Mouse (Mus musculus) liver, embryonic 11.5 days (tissue): Measurements from ENCODE around the gene 4930415O20Rik. TPM values are rescaled to one million over a fixed set of nuclear protein-coding genes. Genes with fewer than 3 reads are reported as not detected.

Experiments used
- ATAC-seq: fragments of 200-750 bp; cut with Nextera tagmentation; replicated peaks from 2 replicates; pipeline ENCODE4 v1.8.0; 2017; ENCODE audit warnings: moderate number of reproducible peaks, mild to moderate bottlenecking, moderate TSS enrichment, moderate library complexity; ENCODE audit not compliant: low FRiP score
- DNase-seq: peaks from one replicate; pipeline ENCODE4 v3.0.0-alpha.2; 2017; ENCODE audit warnings: low spot score
- H3K27ac ChIP-seq: fragments of 300-500 bp; sonication (generic); 2 replicates; pipeline ENCODE4 v1.5.1; 2014; ENCODE audit warnings: mild to moderate bottlenecking, low read depth, low read length, control low read depth
- H3K27me3 ChIP-seq: fragments of 300-500 bp; sonication (generic); replicated peaks from 2 replicates; pipeline ENCODE4 v1.6.1; 2014; ENCODE audit warnings: low read length, mixed read lengths; ENCODE audit not compliant: control insufficient read depth, insufficient read depth
- H3K36me3 ChIP-seq: fragments of 300-500 bp; sonication (generic); 2 replicates; pipeline ENCODE4 v1.6.1; 2014; ENCODE audit warnings: mild to moderate bottlenecking, low read length, moderate library complexity, mixed read lengths; ENCODE audit not compliant: control insufficient read depth, insufficient read depth
- H3K4me1 ChIP-seq: fragments of 300-500 bp; sonication (generic); replicated peaks from 2 replicates; pipeline ENCODE4 v1.6.1; 2014; ENCODE audit warnings: low read length, mixed read lengths; ENCODE audit not compliant: control insufficient read depth, insufficient read depth
- H3K4me2 ChIP-seq: fragments of 300-500 bp; sonication (generic); 2 replicates; pipeline ENCODE4 v1.6.1; 2014; ENCODE audit warnings: mild to moderate bottlenecking, control low read depth, moderate library complexity
- H3K4me3 ChIP-seq: fragments of 300-500 bp; sonication (generic); 2 replicates; pipeline ENCODE4 v1.5.1; 2014; ENCODE audit warnings: low read depth, low read length, control low read depth
- H3K9ac ChIP-seq: fragments of 300-500 bp; sonication (generic); 2 replicates; pipeline ENCODE4 v1.6.1; 2014; ENCODE audit warnings: low read depth, low read length, control low read depth
- H3K9me3 ChIP-seq: fragments of 300-500 bp; sonication (generic); 2 replicates; pipeline ENCODE4 v1.6.1; 2016; ENCODE audit warnings: low read length, inconsistent platforms, mixed read lengths; ENCODE audit not compliant: control insufficient read depth
- WGBS: fragments of 180-500 bp; shearing (Covaris S2); extraction: QIAGEN DNeasy Blood & Tissue Kit; methylation state at CpG from one replicate; pipeline ENCODE4 v1.1.7; 2014; 5-methylcytosine and 5-hydroxymethylcytosine counted together
- polyA plus RNA-seq: library from polyadenylated mRNA; unstranded; fragments of >200 nt; fragmentation: Nextera tagmentation; extraction: Ambion mirVana; gene quantifications from 2 replicates; pipeline ENCODE4 v1.2.1, GENCODE M21; 2014

The 4930415O20Rik gene
- polyA plus RNA-seq, 1 experiment from 2014 or later: 0.55 TPM

- Histone ChIP-seq H3K4me1 (peaks cover 72% of the 10 kb centered on the region), H3K36me3 (peaks cover 21% of the 10 kb centered on the region), H3K27ac (peak overlapping the region; percentile 93), H3K9me3 (no peaks in the 10 kb centered on the region), H3K4me3 (peak overlapping the region; percentile 84), H3K9ac (peak overlapping the region; percentile 56), H3K27me3 (no peaks in the 10 kb centered on the region), H3K4me2 (peak overlapping the region; percentile 93)
- ATAC-seq (peak; percentile 79), DNase-seq (peak; percentile 55)
- 44% methylated on average over 12 of the region's 12 CpGs for WGBS
These were observed 35.3 kb downstream of the 4930415O20Rik start for GRCm38 (mm10) chr15:98606051-98606536.

GRCm38 (mm10) chr15:98606739-98607138, 35.9 kb downstream of the 4930415O20Rik start:
- Histone ChIP-seq H3K27ac (peak overlapping the region; percentile 93), H3K4me3 (peak overlapping the region; percentile 84), H3K27me3 (no peaks in the 10 kb centered on the region), H3K4me2 (peak overlapping the region; percentile 93), H3K9ac (peak overlapping the region; percentile 10), H3K4me1 (peaks cover 66% of the 10 kb centered on the region), H3K9me3 (no peaks in the 10 kb centered on the region), H3K36me3 (peaks cover 18% of the 10 kb centered on the region)
- WGBS: 63% methylated on average over 9 of the region's 9 CpGs
- no peak for DNase-seq
- ATAC-seq: no peak

- Histone ChIP-seq H3K36me3 (peaks cover 18% of the 10 kb centered on the region), H3K4me1 (peaks cover 58% of the 10 kb centered on the region), H3K4me2 (peak overlapping the region; percentile 93), H3K4me3 (peak overlapping the region; percentile 84), H3K27ac (peak overlapping the region; percentile 93), H3K27me3 (no peaks in the 10 kb centered on the region), H3K9me3 (no peaks in the 10 kb centered on the region), H3K9ac (peak overlapping the region; percentile 91)
- DNase-seq (no peak), ATAC-seq (no peak)
- WGBS: 31% methylated on average over 4 of the region's 4 CpGs
These were observed 36.8 kb downstream of the 4930415O20Rik start for GRCm38 (mm10) chr15:98607557-98607956.

GRCm38 (mm10) chr15:98608058-98608783, 37.4 kb downstream of the 4930415O20Rik start:
- Histone ChIP-seq H3K9me3 (no peaks in the 10 kb centered on the region), H3K4me3 (peak overlapping the region; percentile 84), H3K4me1 (peaks cover 52% of the 10 kb centered on the region), H3K27me3 (no peaks in the 10 kb centered on the region), H3K4me2 (peak overlapping the region; percentile 93), H3K27ac (peak overlapping the region; percentile 93), H3K9ac (peak overlapping the region; percentile 91), H3K36me3 (peaks cover 14% of the 10 kb centered on the region)
- no peak for DNase-seq
- ATAC-seq: no peak
- 27% methylated on average over 9 of the region's 10 CpGs for WGBS

- H3K4me2 ChIP-seq: peak overlapping the region; percentile 93
- no peaks in the 10 kb centered on the region for H3K27me3 ChIP-seq
- DNase-seq (peak; percentile 53), ATAC-seq (peak; percentile 1; the same call in 1 of the 2 replicates)
- under 1% methylated on average over 19 of the region's 26 CpGs for WGBS
- H3K9ac ChIP-seq: peak overlapping the region; percentile 91
- H3K4me3 ChIP-seq: peak overlapping the region; percentile 84
- H3K36me3 ChIP-seq: peaks cover 9% of the 10 kb centered on the region
- H3K9me3 ChIP-seq: no peaks in the 10 kb centered on the region
- H3K27ac ChIP-seq: peak overlapping the region; percentile 93
- H3K4me1 ChIP-seq: peaks cover 46% of the 10 kb centered on the region
These were observed 38.0 kb downstream of the 4930415O20Rik start for GRCm38 (mm10) chr15:98608784-98609250.

- 1% methylated on average over 59 of the region's 75 CpGs for WGBS
- Histone ChIP-seq H3K4me2 (peak within 1 kb of the TSS; percentile 93), H3K27me3 (no peaks in the 10 kb centered on the region), H3K27ac (peak within 1 kb of the TSS; percentile 93), H3K36me3 (peaks cover 2% of the 10 kb centered on the region; the same call in 1 of the 2 replicates), H3K9me3 (no peaks in the 10 kb centered on the region), H3K9ac (peak within 1 kb of the TSS; percentile 91), H3K4me1 (peaks cover 40% of the 10 kb centered on the region), H3K4me3 (peak within 1 kb of the TSS; percentile 84)
- DNase-seq (peak; percentile 81), ATAC-seq (peak; percentile 50)
These were observed 38.7 kb downstream of the 4930415O20Rik start, which contains the start of gene Adcy6 for GRCm38 (mm10) chr15:98609331-98610130. Gene Adcy6, minus strand, starts transcription at chr15:98610076.

- DNase-seq: no peak
- Histone ChIP-seq H3K4me3 (peak overlapping the region; percentile 84), H3K4me2 (peak overlapping the region; percentile 93), H3K27me3 (no peaks in the 10 kb centered on the region), H3K27ac (peak overlapping the region; percentile 93; the same call in 1 of the 2 replicates), H3K4me1 (peaks cover 38% of the 10 kb centered on the region), H3K9me3 (no peaks in the 10 kb centered on the region), H3K36me3 (no peaks in the 10 kb centered on the region), H3K9ac (peak overlapping the region; percentile 91)
- no peak for ATAC-seq
- WGBS: 8% methylated on average over 12 of the region's 12 CpGs
These were observed 39.4 kb downstream of the 4930415O20Rik start for GRCm38 (mm10) chr15:98610131-98610633.

- no peak overlapping the region for H3K4me3 ChIP-seq
- H3K27me3 ChIP-seq: 0 out of 2 replicates have a peak, but pooled peaks cover 2% of the 10 kb centered on the region
- H3K36me3 ChIP-seq: no peaks in the 10 kb centered on the region
- H3K9ac ChIP-seq: no peak overlapping the region
- WGBS: 93% methylated on average over 3 of the region's 3 CpGs
- H3K9me3 ChIP-seq: no peaks in the 10 kb centered on the region
- DNase-seq (no peak), ATAC-seq (no peak)
- no peak overlapping the region for H3K27ac ChIP-seq
- no peak overlapping the region for H3K4me2 ChIP-seq
- peaks cover 20% of the 10 kb centered on the region for H3K4me1 ChIP-seq
These were observed 41.4 kb downstream of the 4930415O20Rik start for GRCm38 (mm10) chr15:98612229-98612628.
